Mouse (Mus musculus): Measurements from ENCODE around the gene Dusp16. TPM values are rescaled to one million over a fixed set of nuclear protein-coding genes. Genes with fewer than 3 reads are reported as not detected.

Dusp16 gene
- total RNA-seq, 2 experiments from 2014 or later: 7.6 to 8.2 TPM

DNA sequence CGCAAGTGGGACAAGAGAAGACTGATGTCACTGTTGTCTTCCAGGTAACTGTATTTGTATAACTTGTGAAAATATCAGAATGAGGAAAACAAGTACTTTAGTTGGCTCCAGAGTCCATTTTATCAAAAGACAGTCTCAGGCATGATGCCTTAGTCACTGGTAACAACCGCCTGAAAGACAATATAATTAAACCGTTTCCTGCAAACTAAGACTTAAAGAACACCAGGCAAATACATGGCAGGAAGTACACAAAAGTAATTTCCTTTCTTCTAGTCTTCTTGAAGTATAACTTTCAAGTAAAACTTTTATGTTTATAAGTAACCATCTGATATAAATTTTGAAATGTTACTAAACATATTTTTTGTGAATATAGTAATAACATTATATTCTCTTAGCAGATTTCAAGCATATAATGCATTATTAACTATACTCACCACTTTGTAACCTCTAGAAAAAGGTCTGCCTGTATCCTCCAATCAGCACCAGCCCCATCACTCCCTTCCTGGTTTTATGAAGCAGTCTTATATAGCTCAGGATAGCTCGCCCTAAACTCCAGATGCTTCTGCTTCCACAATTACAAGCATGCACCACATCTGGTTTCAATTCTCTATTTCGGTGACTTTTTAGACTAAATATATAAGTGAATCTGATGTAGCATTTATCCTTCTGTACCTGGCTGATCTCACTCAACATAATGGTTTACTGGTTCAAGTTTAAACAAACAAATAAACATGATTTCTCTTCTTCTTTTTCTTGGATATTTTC, 40.4 kb downstream of the Dusp16 start:
- no peak for DNase-seq (ENCODE audit: low spot score in 2 of 2)
- intact Hi-C loops (cut with DNase I): no loop called here

GRCm38 (mm10) chr6:134751087-134751486, 41.3 kb downstream of the Dusp16 start:
- intact Hi-C loops (cut with DNase I): no loop called here
- no peak for DNase-seq (ENCODE audit: low spot score in 2 of 2)

- DNase-seq (ENCODE audit: low spot score in 2 of 2): no peak
- intact Hi-C loops (cut with DNase I): no loop called here
Measured at GRCm38 (mm10) chr6:134748126-134748525, 44.3 kb downstream of the Dusp16 start.

GRCm38 (mm10) chr6:134745876-134746275, 46.5 kb downstream of the Dusp16 start:
- DNase-seq (ENCODE audit: low spot score in 2 of 2): no peak
- intact Hi-C loops (cut with DNase I): no loop called here

- intact Hi-C loops (cut with DNase I): no loop called here
- DNase-seq (ENCODE audit: low spot score in 2 of 2): no peak
Measured at GRCm38 (mm10) chr6:134743568-134743967, 48.9 kb downstream of the Dusp16 start.

DNA sequence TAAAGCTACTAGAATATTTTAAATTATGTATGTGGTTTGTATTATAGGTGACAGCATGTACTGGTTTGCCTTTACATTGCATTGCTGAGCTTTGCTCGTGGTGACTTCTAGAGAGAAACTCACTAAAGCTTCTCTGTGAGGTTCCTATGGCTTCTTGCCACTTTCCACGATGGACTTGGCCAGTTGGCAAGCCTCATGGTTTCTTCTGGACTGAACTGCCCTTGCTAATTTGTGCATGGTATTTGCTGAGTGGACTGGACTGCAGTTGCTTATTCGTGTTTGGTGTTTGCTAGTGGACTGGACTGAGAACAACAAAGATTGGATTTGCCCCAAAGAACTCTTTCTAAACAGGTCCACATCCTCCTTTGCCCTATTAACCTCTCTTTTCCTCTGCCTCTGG, 55.6 kb downstream of the Dusp16 start:
- intact Hi-C loops (cut with DNase I): no loop called here
- DNase-seq (ENCODE audit: low spot score in 2 of 2): no peak

GRCm38 (mm10) chr6:134733800-134734221, 58.6 kb downstream of the Dusp16 start:
- no peak for DNase-seq (ENCODE audit: low spot score in 2 of 2)
- intact Hi-C loops (cut with DNase I): no loop called here

GRCm38 (mm10) chr6:134732813-134733212, 59.6 kb downstream of the Dusp16 start:
- no peak for DNase-seq (ENCODE audit: low spot score in 2 of 2)
- intact Hi-C loops (cut with DNase I): no loop called here

- no peak for DNase-seq (ENCODE audit: low spot score in 2 of 2)
- intact Hi-C loops (cut with DNase I): no loop called here
Measured at GRCm38 (mm10) chr6:134730978-134731377, 61.4 kb downstream of the Dusp16 start.

GRCm38 (mm10) chr6:134725406-134725805, 67.0 kb downstream of the Dusp16 start:
- DNase-seq (ENCODE audit: low spot score in 2 of 2): no peak
- intact Hi-C loops (cut with DNase I): no loop called here

DNA sequence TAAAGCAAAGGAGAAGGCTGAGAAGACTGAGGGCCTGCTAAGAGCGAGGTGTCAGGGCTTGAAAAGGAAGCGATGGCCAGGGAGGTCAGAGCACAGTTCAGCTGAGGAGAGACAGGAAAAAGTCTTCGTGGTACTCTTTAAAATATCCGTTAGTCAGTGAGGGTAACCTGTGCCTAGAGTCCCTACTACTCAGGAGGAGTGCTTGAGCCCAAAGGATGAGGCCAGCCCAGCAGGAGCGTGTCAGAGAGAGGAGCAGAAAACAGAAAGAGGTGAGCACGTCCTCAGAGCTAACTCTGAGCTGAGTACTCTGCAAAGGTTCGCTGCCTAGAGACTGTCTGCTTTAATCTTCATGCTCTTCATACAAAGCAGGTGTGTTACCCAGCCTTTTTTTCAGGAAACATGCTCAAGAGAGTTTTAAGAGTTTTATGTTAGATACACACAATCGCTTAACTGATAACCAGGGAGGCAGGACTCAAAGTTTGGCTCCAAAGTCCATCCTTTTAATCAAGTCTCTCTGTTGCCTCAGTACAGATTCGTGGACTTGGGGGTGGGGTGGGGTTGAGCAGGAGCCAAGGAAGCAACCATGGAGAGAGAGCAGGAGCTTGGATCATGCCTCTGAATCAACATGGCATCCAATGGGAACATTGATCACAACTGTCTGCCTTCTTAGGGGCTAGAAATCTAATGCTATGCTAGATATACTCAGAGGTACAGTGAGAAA, 68.4 kb downstream of the Dusp16 start:
- intact Hi-C loops (cut with DNase I): no loop called here
- DNase-seq (ENCODE audit: low spot score in 2 of 2): no peak

GRCm38 (mm10) chr6:134723326-134723725, 69.1 kb downstream of the Dusp16 start:
- no peak for DNase-seq (ENCODE audit: low spot score in 2 of 2)
- intact Hi-C loops (cut with DNase I): no loop called here

DNA sequence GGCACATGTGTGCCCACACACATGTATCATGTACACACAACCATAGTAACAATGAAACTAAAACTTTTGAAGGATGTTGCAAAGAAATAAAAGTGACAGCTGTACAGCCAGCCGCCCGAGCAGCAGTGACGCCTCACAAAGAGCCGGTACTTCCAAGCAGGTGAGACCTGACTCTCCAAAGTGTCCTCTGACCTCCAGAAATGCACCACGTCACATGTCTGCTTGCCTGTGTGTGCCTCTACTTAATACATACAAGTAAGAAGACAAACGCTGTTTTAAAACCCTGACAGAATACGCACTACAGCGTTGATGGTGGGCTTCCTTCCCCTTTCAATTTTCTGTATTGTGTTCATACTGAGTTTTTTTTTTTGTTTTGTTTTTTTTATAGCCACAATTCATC, 69.5 kb downstream of the Dusp16 start:
- DNase-seq (ENCODE audit: low spot score in 2 of 2): no peak
- intact Hi-C loops (cut with DNase I): no loop called here

- DNase-seq (ENCODE audit: low spot score in 2 of 2): no peak
- intact Hi-C loops (cut with DNase I): no loop called here
Measured at GRCm38 (mm10) chr6:134721729-134722269, 70.6 kb downstream of the Dusp16 start.

DNA sequence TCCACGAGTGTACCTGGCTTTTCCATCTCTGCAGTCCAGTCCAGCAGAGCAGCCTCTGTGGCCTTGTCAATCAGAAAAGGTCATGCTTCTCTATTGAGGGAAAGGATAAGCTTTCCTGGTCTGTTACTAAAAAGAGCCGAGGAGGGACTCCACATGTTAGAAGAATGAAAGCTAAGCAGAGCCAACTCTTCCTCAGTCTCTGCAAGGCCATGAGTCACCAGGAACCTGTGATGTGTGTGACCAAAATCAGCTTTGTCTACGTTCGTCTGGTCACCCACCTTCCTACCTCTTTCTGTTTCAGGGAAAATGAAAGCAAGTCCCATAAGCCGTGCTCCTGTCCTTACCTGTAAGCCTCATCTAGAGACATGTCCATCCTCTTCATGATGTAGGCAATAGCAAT, 72.3 kb downstream of the Dusp16 start:
- peak in 1 of 2 experiments; percentile 31 for DNase-seq (ENCODE audit: low spot score in 2 of 2)
- intact Hi-C loops (cut with DNase I): no loop called here

GRCm38 (mm10) chr6:134719156-134719555, 73.3 kb downstream of the Dusp16 start:
- no peak for DNase-seq (ENCODE audit: low spot score in 2 of 2)
- intact Hi-C loops (cut with DNase I): no loop called here

DNA sequence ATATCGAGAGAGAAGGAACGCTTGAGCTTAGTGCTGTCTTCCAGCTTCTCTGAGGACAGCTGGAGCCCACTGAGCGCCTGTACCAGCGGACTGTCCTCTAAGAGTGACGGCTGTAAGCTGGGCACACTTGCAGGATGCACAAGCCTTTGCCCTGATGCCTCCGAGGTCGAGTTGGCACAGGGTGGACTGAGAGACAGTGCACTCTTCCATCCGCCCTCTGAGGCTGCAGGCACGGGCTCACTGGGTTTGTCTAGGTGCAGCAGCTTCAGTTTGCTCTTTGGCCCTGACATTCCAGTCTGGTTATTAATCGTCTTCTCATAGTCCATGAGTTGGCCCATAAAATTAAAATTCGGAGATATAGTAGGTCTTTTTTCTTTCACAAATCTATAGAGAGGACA, 73.8 kb downstream of the Dusp16 start:
- intact Hi-C loops (cut with DNase I): no loop called here
- DNase-seq (ENCODE audit: low spot score in 2 of 2): no peak

GRCm38 (mm10) chr6:134717886-134718667, 74.3 kb downstream of the Dusp16 start:
- peak; percentile 14 to 75 for DNase-seq (ENCODE audit: low spot score in 2 of 2)
- intact Hi-C loops (cut with DNase I): no loop called here

DNA sequence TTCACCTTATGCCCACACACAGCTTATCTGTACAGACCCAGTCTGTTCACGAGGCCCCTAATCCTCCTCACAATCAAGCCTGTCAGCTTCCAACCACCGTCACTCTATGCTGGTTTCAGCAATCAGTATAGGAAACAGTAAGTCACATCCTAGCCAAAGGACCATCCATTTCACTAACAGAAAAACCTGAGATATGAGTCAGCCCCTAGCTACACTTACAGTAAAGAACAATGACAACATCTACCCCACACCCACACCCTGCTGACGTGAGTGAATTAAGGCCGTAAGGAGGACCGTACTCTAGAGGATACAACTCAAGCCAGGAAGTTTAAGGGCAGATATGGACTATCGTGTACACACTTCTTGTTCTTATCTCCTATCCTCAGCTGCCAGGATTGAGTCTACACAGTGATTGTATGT, 76.2 kb downstream of the Dusp16 start:
- intact Hi-C loops (cut with DNase I): no loop called here

GRCm38 (mm10) chr6:134713897-134714296, 78.5 kb downstream of the Dusp16 start:
- DNase-seq (ENCODE audit: low spot score in 2 of 2): no peak
- intact Hi-C loops (cut with DNase I): no loop called here

More for the DNA sequence above, 76.2 kb downstream of the Dusp16 start:
- DNase-seq (ENCODE audit: low spot score in 2 of 2): peak in 1 of 2 experiments; percentile 31

Data from left cerebral cortex, postnatal 25 days (tissue).